Mouse (Mus musculus) C2C12 (cell line): Measurements from ENCODE around the gene Blm. TPM values are rescaled to one million over a fixed set of nuclear protein-coding genes. Genes with fewer than 3 reads are reported as not detected.

Source experiments
- H3K27me3 ChIP-seq: one replicate; pipeline ENCODE4 v1.6.1; 2011; ENCODE audit not compliant: control insufficient read depth, insufficient read depth, insufficient read length
- H3K36me3 ChIP-seq: one replicate; pipeline ENCODE4 v1.6.1; 2011; ENCODE audit not compliant: control insufficient read depth, insufficient read depth
- H3K4me3 ChIP-seq: one replicate; pipeline ENCODE4 v1.5.1; 2011; ENCODE audit warnings: mild to moderate bottlenecking, control low read depth; ENCODE audit not compliant: poor library complexity, insufficient read depth, severe bottlenecking
- H3K79me2 ChIP-seq: one replicate; pipeline ENCODE4 v1.6.1; 2011; ENCODE audit not compliant: control insufficient read depth, insufficient read depth
- H3K79me3 ChIP-seq: one replicate; pipeline ENCODE4 v1.6.1; 2011; ENCODE audit warnings: low read depth, control low read depth
- H3ac ChIP-seq: one replicate; pipeline ENCODE3; 2011; ENCODE audit warnings: low read depth; ENCODE audit not compliant: control insufficient read depth, insufficient read length
- CEBPB ChIP-seq: IDR thresholded peaks from one replicate; pipeline ENCODE4 v1.6.1; 2011; ENCODE audit warnings: low read depth, mild to moderate bottlenecking, control low read depth, moderate library complexity
- CTCF ChIP-seq: IDR thresholded peaks from one replicate; pipeline ENCODE4 v1.5.1; 2011; ENCODE audit not compliant: control insufficient read depth, insufficient read depth, insufficient read length
- FOSL1 ChIP-seq: IDR thresholded peaks from one replicate; pipeline ENCODE4 v1.8.0; 2011; ENCODE audit warnings: mild to moderate bottlenecking, low read length; ENCODE audit not compliant: poor library complexity, insufficient read depth, severe bottlenecking
- MAX ChIP-seq: IDR thresholded peaks from one replicate; pipeline ENCODE4 v1.6.1; 2011; ENCODE audit warnings: mild to moderate bottlenecking, control low read depth
- MYOD1 ChIP-seq: IDR thresholded peaks from one replicate; pipeline ENCODE4 v1.6.1; 2011; ENCODE audit warnings: low read depth; ENCODE audit not compliant: control insufficient read depth, insufficient read length
- MYOG ChIP-seq: IDR thresholded peaks from one replicate; pipeline ENCODE4 v1.6.1; 2011; ENCODE audit not compliant: control insufficient read depth, insufficient read length; ENCODE audit errors: extremely low read depth
- USF1 ChIP-seq: IDR thresholded peaks from one replicate; pipeline ENCODE4 v1.6.1; 2011; ENCODE audit warnings: low read depth, mild to moderate bottlenecking, control low read depth, moderate library complexity
- polyA plus RNA-seq: library from polyadenylated mRNA; unstranded; fragments of >200 nt; fragmentation: generic; extraction: Trizol; gene quantifications from one replicate; pipeline ENCODE4 v1.2.1, GENCODE M21; 2012; ENCODE audit warnings: missing spikeins

Gene Blm
- polyA plus RNA-seq, 1 experiment = 2.6 TPM

GRCm38 (mm10) chr7:80501006-80501405, 33.9 kb downstream of the Blm start:
- H3ac ChIP-seq = no peak overlapping the region
- no peaks in the 10 kb centered on the region for H3K79me3 ChIP-seq
- H3K36me3 ChIP-seq = peaks cover 29% of the 10 kb centered on the region
- TF ChIP-seq MYOG = no peak
- no peak for TF ChIP-seq MAX
- no peak for TF ChIP-seq CEBPB
- no peak for TF ChIP-seq MYOD1
- no peak for TF ChIP-seq CTCF
- TF ChIP-seq FOSL1 = no peak
- TF ChIP-seq USF1 = no peak
- H3K4me3 ChIP-seq = no peak overlapping the region
- no peaks in the 10 kb centered on the region for H3K79me2 ChIP-seq
- no peaks in the 10 kb centered on the region for H3K27me3 ChIP-seq

GRCm38 (mm10) chr7:80500099-80500498, 34.8 kb downstream of the Blm start:
- Histone ChIP-seq H3K4me3 (no peak overlapping the region), H3K36me3 (peaks cover 29% of the 10 kb centered on the region), H3K27me3 (no peaks in the 10 kb centered on the region), H3K79me3 (no peaks in the 10 kb centered on the region), H3ac (no peak overlapping the region), H3K79me2 (no peaks in the 10 kb centered on the region)
- TF ChIP-seq CTCF (no peak), FOSL1 (no peak), MYOD1 (no peak), USF1 (no peak), MYOG (no peak), CEBPB (no peak), MAX (no peak)

- no peak overlapping the region for H3K4me3 ChIP-seq
- H3K79me2 ChIP-seq = no peaks in the 10 kb centered on the region
- H3K27me3 ChIP-seq = no peaks in the 10 kb centered on the region
- H3ac ChIP-seq = no peak overlapping the region
- H3K36me3 ChIP-seq = peaks cover 22% of the 10 kb centered on the region
- no peaks in the 10 kb centered on the region for H3K79me3 ChIP-seq
- TF ChIP-seq MAX = no peak
- no peak for TF ChIP-seq MYOD1
- TF ChIP-seq MYOG = no peak
- no peak for TF ChIP-seq USF1
- TF ChIP-seq CTCF = no peak
- TF ChIP-seq FOSL1 = no peak
- no peak for TF ChIP-seq CEBPB
These were observed 35.5 kb downstream of the Blm start for GRCm38 (mm10) chr7:80499190-80499962.

- Histone ChIP-seq H3K79me3 (no peaks in the 10 kb centered on the region), H3K36me3 (peaks cover 18% of the 10 kb centered on the region), H3K27me3 (no peaks in the 10 kb centered on the region), H3K79me2 (no peaks in the 10 kb centered on the region), H3K4me3 (no peak overlapping the region), H3ac (no peak overlapping the region)
- TF ChIP-seq FOSL1 (no peak), MYOD1 (peak; percentile 88)
These were observed 38.3 kb downstream of the Blm start for GRCm38 (mm10) chr7:80496656-80497055.

- H3K79me3 ChIP-seq = no peaks in the 10 kb centered on the region
- H3K36me3 ChIP-seq = peaks cover 18% of the 10 kb centered on the region
- no peaks in the 10 kb centered on the region for H3K27me3 ChIP-seq
- H3K79me2 ChIP-seq = no peaks in the 10 kb centered on the region
- H3K4me3 ChIP-seq = no peak overlapping the region
- TF ChIP-seq MAX (no peak), MYOD1 (peak; percentile 84)
- H3ac ChIP-seq = no peak overlapping the region
These were observed 39.7 kb downstream of the Blm start for GRCm38 (mm10) chr7:80495210-80495609.

- Histone ChIP-seq H3K79me2 (no peaks in the 10 kb centered on the region), H3K79me3 (no peaks in the 10 kb centered on the region), H3K36me3 (peaks cover 8% of the 10 kb centered on the region), H3K4me3 (no peak overlapping the region), H3K27me3 (no peaks in the 10 kb centered on the region), H3ac (no peak overlapping the region)
- TF ChIP-seq MYOG (no peak), MYOD1 (no peak), CTCF (no peak), MAX (no peak), CEBPB (no peak), USF1 (no peak), FOSL1 (no peak)
These were observed 42.9 kb downstream of the Blm start for GRCm38 (mm10) chr7:80491995-80492394.
